Mouse (Mus musculus): ENCODE measurements at regions not wholly inside any gene's neighbourhood (a gene's known extent, or its start where the extent isn't known, plus 50 kb on each side); places are given as distances from the start of the nearest gene placed in this dataset.

DNA sequence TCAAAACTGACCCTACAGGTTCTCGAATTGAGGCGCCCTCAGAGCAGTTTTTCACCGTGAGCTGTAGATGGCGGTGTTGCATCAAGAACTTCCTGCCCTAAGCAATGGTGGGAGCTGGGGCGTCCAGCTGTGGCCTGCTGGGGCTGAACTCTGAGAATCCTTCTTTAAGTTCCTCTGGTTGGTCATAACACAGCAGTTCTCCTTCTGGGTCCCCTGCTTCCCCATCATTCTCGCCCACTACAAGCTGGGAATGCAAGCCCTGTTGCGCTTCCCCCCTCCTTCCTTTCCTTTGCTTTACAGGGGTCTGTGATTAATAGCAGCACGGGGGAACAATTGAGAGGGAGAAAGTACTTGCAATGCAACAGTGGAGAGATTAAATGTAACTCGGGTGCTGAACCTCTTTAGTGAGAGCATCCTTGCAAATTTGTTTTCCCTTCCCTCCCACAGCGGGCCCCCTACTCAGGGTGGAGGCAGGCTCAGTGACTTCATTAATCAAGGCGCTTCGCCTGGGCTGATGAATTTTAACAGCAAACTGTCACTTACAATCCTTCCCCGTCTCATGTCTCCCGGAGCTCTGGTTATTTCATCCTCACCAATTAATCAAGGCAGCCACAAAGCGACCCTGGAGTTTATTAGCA lies 794.3 kb upstream of the Api5 start:
- peak; percentile 13 to 21 for DNase-seq
- Histone ChIP-seq H3K27ac (ENCODE audit: insufficient read depth, low read length) (no peak overlapping the region), H3K4me1 (ENCODE audit: control insufficient read depth, insufficient read depth, low read length) (no peaks in the 10 kb centered on the region), H3K27me3 (ENCODE audit: control insufficient read depth, insufficient read depth, low read length) (no peaks in the 10 kb centered on the region), H3K4me3 (replicated peaks; ENCODE audit: insufficient read depth, low read depth, low read length) (no peak overlapping the region)
- TF ChIP-seq POLR2A (IDR thresholded peaks at IDR 0.05; ENCODE audit: borderline replicate concordance, insufficient read depth, low read length) (no peak), CTCF (IDR thresholded peaks at IDR 0.05; ENCODE audit: borderline replicate concordance, insufficient read depth, low read depth, low read length) (peak; percentile 59)
- 12% methylated on average over 15 of the region's 15 CpGs for WGBS

DNA sequence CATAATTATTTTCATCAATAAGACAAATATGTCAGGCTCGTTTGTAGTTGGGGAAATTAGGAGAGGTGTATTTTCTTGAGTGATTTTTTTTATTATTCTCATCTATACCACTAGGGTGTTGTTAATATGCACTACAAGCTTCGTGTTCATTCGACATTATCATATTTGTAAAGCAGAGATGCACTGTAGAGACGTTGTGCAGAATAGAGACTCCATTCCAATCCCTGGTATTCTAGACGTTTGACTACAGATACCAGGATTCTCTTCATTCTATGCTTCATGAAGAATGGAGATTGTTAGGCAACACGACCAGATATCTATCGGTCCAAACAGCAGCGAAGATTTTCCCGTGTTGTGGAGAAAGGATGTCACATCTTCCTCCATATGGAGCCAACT lies 793.8 kb upstream of the Api5 start:
- 32% methylated on average over 9 of the region's 9 CpGs for WGBS
- no peak overlapping the region for H3K27ac ChIP-seq (ENCODE audit: insufficient read depth, low read length)
- no peaks in the 10 kb centered on the region for H3K4me1 ChIP-seq (ENCODE audit: control insufficient read depth, insufficient read depth, low read length)
- TF ChIP-seq CTCF (IDR thresholded peaks at IDR 0.05; ENCODE audit: borderline replicate concordance, insufficient read depth, low read depth, low read length) (no peak), POLR2A (IDR thresholded peaks at IDR 0.05; ENCODE audit: borderline replicate concordance, insufficient read depth, low read length) (no peak)
- no peaks in the 10 kb centered on the region for H3K27me3 ChIP-seq (ENCODE audit: control insufficient read depth, insufficient read depth, low read length)
- DNase-seq = no peak
- no peak overlapping the region for H3K4me3 ChIP-seq (replicated peaks; ENCODE audit: insufficient read depth, low read depth, low read length)

DNA sequence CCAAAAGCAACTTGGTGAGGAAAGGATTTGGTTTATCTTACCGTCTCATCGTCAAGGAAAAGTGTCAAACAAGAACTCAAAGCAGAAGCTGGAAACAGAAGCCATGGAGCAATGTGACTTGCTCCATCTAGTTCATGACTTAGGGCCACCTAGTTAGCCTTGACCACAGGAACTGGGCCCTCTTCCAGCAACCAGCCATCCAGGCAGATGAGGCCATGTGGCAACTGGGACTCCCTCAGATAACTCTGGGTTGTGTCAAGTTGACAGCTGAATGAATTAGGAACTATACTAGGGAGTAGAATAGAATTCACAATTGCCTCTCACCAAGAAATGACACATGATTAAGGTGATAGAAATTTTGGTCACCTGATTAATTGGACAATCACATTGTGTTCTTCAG lies 791.5 kb upstream of the Api5 start:
- Histone ChIP-seq H3K27me3 (ENCODE audit: control insufficient read depth, insufficient read depth, low read length) (no peaks in the 10 kb centered on the region), H3K4me3 (replicated peaks; ENCODE audit: insufficient read depth, low read depth, low read length) (no peak overlapping the region), H3K27ac (ENCODE audit: insufficient read depth, low read length) (no peak overlapping the region), H3K4me1 (ENCODE audit: control insufficient read depth, insufficient read depth, low read length) (no peaks in the 10 kb centered on the region)
- no peak for TF ChIP-seq POLR2A (IDR thresholded peaks at IDR 0.05; ENCODE audit: borderline replicate concordance, insufficient read depth, low read length)
- TF ChIP-seq CTCF (IDR thresholded peaks at IDR 0.05; ENCODE audit: borderline replicate concordance, insufficient read depth, low read depth, low read length) = no peak
- 90% methylated on average over 2 of the region's 2 CpGs for WGBS
- DNase-seq = no peak

DNA sequence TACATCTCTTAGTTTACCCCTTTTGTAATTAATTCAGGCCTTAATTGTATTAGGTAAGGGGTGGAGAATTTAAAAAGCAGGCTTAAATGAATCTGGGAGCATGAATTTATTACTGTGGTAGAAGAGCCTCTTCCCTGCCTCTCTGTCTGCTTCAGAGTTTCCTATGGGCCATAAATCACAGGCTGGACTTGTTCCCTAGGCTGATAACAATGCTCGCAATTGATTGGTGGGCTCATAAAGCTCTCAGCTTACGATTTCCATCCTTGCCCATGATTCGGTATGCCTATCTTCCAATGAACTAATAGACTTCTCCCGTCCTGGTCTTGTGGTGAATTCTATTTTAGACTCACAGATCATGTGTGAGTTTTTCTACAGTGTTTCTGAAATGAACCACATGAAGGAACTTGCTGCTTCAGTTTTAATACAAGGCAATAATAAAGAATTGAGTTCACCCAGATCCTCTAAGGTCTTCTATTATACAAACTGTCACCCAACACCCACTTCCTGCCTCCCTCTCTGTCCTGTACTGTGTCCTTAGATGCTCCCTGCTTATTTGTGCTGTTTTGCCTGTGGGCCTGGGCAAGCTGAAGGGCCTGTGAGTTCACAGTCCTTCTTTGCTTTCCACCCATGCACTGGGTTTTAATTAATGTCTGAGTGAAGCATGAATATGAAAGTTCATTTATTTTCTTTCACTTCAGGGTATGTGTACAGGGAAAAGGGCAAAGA lies 772.4 kb upstream of the Api5 start:
- DNase-seq = peak in 1 of 2 experiments; percentile 6
- TF ChIP-seq CTCF (IDR thresholded peaks at IDR 0.05; ENCODE audit: borderline replicate concordance, insufficient read depth, low read depth, low read length) (no peak), POLR2A (IDR thresholded peaks at IDR 0.05; ENCODE audit: borderline replicate concordance, insufficient read depth, low read length) (no peak)
- H3K27me3 ChIP-seq (ENCODE audit: control insufficient read depth, insufficient read depth, low read length) = no peaks in the 10 kb centered on the region
- H3K4me1 ChIP-seq (ENCODE audit: control insufficient read depth, insufficient read depth, low read length) = no peaks in the 10 kb centered on the region
- 76% methylated on average over 4 of the region's 4 CpGs for WGBS
- H3K27ac ChIP-seq (ENCODE audit: insufficient read depth, low read length) = no peak overlapping the region
- no peak overlapping the region for H3K4me3 ChIP-seq (replicated peaks; ENCODE audit: insufficient read depth, low read depth, low read length)

Measured in cerebellum, adult 2 months (tissue).